Mouse (Mus musculus): ENCODE results near the gene Tial1.

The Tial1 gene

DNA sequence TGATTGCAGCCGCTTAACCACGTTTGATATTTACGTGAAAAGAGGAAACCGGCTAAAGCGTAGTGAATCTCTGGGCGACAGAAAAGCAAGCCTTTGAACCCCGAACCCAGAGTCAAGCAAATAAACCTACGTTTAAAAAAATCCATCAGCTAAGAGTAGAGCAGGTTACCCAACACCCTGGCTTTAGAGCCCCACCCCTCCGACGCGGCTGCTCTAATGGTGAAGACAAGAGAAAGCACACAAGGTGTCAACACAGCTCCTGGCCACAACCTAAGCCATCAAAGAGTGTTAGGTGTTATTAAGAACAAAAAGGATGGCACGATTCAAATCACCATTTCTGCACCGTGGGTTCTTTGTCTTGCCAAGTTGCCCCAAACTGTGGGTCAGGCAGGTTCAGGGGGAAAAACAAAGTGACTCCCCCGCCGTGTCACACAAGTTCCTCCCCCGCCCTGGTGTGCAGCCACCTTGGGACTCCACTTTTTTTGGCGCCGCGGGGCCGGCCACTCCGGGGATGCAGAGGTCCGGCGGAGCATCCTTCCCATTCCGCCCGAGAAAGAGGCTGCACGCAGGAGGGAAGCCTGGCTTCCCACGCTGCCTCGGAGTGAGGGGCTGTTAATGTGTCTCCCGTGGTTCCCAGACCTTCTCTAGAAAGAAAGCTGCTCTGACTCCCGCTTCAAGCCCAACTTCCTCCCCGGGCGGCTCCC, 44.1 kb downstream of the Tial1 start:
- DNase-seq (ENCODE audit: low spot score) = no peak

DNA sequence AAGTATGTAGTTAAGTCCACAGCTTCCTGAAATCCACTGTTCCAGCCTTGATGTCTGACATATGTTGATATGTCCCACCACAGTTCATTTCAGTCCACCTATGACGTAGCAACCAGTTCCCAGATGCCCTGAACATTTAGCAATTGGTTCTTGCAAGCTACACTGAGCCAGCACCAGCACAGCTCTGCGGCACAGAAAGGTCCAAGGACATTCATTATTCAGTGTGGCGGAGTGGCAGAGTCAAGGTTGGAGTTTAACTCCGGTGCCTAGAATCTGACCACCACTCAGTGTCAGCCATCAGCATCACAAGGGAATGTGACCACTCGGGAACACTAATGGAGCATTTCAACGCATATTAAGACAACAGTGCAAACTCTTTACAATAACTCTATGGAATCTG, 44.9 kb downstream of the Tial1 start:
- no peak for DNase-seq (ENCODE audit: low spot score)

GRCm38 (mm10) chr7:128414433-128414832, 47.1 kb downstream of the Tial1 start:
- DNase-seq (ENCODE audit: low spot score) = no peak

- DNase-seq (ENCODE audit: low spot score) = peak; percentile 45
Observed at GRCm38 (mm10) chr7:128412071-128412833, 49.3 kb downstream of the Tial1 start.

DNA sequence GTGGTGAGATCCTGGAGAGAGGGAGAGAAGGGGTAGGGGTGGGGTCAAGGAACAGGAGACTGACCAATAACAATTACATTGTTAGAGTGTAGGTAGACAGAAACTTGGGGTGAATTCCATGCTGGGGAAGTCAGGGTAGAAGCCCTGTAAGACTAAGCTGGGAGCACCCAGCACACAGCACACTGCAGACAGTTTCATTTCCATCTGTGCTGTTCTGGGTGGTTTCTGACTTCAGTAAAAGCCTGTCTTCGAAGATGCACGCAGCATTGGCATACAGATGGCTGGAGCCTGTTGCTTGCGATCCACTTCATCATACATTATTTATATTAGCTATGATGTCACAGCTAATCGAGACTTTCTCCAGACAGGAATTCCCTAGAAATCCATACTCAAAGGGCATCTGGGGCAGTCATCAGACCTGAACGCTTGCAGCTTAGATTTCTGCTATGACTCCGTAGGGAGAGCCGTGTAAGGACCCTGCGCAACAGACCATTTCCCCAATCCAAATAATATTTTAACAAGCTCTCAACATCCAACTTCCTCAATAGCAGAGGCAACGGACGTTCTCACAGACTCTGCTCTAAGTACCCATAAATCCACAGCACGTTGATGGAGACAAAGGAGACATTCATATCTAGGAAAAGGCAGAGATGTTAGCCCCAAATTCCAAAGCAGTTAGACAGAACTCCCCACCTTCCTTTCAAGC, 50.7 kb downstream of the Tial1 start:
- no peak for DNase-seq (ENCODE audit: low spot score)

- no peak for DNase-seq (ENCODE audit: low spot score)
Observed at GRCm38 (mm10) chr7:128408265-128408664, 53.3 kb downstream of the Tial1 start.

DNA sequence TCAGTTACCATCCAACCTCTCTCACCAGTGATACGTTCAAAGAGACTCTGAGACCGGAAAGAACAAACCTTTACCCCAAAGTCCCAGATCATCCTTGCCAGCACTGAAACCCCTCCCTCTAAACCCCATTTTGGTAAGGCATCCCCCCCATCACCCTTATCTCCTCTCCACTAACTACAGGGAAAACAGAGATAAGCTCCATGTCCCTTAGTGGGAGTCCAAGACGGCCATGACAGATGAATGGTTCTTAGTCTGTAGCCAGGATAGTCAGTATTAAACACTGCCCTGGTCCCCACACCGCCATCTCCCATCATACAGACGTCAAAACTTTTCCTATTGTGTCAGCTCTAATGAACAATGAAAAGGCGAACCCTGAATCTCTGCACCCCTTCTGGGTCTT, 57.5 kb downstream of the Tial1 start:
- DNase-seq (ENCODE audit: low spot score) = no peak

DNA sequence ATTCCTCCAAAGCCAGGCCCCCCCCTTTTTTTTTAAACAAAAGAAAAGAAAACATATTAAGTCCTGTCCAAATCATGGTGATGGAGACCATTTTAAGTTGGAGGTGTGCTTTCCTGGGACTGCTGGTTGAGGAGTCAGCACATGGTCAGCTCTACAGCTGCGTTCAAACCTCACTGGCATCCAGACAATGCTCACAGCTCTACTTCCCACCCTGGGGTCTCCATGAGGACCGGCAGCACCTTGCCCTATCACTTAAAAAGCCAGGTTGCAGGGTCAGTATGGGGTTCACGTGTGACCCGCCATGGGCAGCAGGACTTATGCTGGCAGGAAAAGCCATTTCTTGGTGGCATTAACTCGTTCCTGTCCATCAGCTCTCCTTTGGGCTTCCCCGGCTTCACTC, 57.9 kb downstream of the Tial1 start:
- DNase-seq (ENCODE audit: low spot score) = no peak

DNA sequence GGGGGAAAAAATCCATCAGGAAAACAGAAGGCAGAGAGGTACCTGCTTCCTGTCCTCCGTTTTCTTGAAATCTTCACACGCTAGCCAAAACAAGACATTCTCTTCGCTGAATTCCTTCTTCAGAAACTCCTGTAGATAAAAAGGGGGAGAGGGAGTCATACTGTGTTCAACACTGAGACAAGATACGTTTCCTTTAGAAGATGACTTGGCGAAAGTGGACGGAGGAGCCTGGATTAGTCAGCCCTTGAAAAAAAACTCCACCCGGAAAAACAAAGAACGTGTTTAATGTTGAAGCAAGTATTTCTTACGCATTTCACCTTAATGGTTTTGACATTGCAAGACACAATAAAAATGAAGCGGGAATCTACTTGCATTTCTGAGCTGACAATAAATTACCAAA, 58.4 kb downstream of the Tial1 start:
- no peak for DNase-seq (ENCODE audit: low spot score)

- DNase-seq (ENCODE audit: low spot score) = no peak
Observed at GRCm38 (mm10) chr7:128402577-128402976, 58.9 kb downstream of the Tial1 start.

- no peak for DNase-seq (ENCODE audit: low spot score)
Observed at GRCm38 (mm10) chr7:128398664-128399063, 62.9 kb downstream of the Tial1 start.

DNA sequence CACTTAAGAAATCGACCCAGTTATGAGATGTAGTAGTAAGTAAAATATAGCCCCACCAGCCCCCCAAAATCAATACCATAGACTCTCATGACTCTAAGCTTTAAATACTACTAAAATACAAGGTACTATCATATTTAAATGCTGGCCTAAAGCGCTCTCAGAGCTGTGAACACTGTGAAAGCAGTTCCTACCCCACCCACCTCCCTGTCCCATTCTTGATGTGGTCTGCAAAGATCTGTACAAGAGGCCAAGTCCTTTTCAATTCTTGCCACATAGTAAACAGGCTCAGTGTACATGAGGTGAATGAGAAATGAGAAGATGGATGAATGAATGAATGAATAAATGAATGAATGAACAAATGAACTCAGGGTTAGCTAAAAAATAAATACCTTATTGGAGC, 64.5 kb downstream of the Tial1 start:
- DNase-seq (ENCODE audit: low spot score) = no peak

DNA sequence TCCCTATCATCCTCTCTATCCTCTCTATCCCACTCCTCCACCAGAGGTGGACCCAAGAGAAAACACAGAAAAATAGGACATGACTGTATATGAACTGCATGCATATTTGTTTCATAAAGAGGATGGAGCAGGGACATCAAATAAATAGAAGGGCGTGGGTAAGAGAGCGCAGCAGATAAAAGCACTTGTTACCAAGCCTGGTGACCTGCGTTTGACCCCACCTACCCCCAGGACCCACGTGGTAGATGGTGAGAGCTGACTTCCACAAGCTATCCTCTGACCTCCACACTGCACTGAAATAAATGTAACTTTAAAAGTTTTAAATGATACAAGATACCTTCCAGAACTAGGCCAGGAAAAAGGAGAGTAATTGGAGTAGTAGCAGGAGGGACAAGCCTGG, 67.8 kb downstream of the Tial1 start:
- no peak for DNase-seq (ENCODE audit: low spot score)

GRCm38 (mm10) chr7:128392972-128393314, 68.6 kb downstream of the Tial1 start:
- no peak for DNase-seq (ENCODE audit: low spot score)

- peak; percentile 55 for DNase-seq (ENCODE audit: low spot score)
Observed at GRCm38 (mm10) chr7:128392071-128392971, 69.2 kb downstream of the Tial1 start.

DNA sequence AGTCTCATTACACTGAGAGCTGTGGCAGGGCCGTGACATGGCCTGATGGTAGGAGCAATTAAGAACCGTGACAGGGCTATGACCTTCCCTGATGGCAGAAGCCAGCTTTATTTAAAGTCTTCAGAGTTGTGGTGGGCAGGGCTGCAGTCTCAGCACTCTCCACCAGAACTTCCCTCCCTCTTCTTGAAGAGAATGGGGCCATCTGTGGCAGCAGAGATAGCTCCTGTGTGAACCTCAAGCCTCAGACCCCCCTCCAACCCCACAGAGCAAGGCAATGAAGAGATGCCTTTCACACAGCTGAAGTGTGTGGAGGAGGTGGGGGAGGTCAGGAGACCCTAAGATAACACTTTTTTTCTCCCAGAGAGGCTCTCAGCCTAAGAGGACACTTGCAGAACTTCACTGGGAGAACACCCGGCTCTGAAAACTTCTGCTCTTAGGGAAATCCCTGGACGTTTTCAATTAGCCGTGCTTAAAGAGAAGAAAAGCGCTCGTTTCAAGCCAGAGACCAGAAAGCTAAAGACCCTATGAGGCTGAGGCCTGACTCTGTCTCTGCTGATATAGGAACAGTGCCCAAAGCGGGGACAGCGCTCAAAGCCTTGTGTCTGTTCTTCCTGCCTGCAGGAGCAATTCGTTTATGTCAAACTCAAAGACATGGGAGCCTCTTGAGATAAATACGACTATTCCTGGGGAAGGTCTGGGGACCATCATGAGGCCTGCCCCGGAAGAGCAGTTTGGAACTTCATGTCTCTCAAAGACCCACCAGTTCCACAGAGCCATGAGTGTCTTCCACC, 70.1 kb downstream of the Tial1 start:
- DNase-seq (ENCODE audit: low spot score) = no peak

Data from lung, postnatal 25 days (tissue).